In genomic region chr9:65561016-65561415, GRCm38 (mm10) we compare ENCODE assay signal across 8 mouse cellular contexts. TPM values are rescaled to one million over a fixed set of nuclear protein-coding genes. Genes with fewer than 3 reads are reported as not detected.
DNase-seq lines count a peak whose midpoint lies in the region; ATAC-seq and TF ChIP-seq lines count a peak whose summit lies in the region.

No protein-coding gene starts in this region.

- H3K9ac ChIP-seq in kidney, embryonic 15.5 days: no peak overlapping the region
- no peak overlapping the region for H3K9ac ChIP-seq in MEL (ENCODE audit: control insufficient read depth, low read depth, low read length, poor library complexity, severe bottlenecking)

- no peak for TF ChIP-seq POLR2A in MEL (IDR thresholded peaks at IDR 0.05; ENCODE audit: control insufficient read depth in 1 of 2, insufficient read depth in 1 of 2, low read depth in 1 of 2, low read length in 2 of 2, poor library complexity in 1 of 2)
- TF ChIP-seq POLR2A in brain, embryonic 14.5 days (IDR thresholded peaks at IDR 0.05; ENCODE audit: borderline replicate concordance, extremely low read depth, insufficient read depth, insufficient read length, poor library complexity, severe bottlenecking): no peak

- TF ChIP-seq EP300 in MEL (IDR thresholded peaks at IDR 0.05; ENCODE audit: low read depth in 1 of 2, low read length in 2 of 2): no peak

- DNase-seq in kidney, adult 11 months: peak; percentile 67
- no peak for DNase-seq in MEL (ENCODE audit: low read depth, low spot score)
- peak; percentile 76 for DNase-seq in brain, embryonic 14.5 days (ENCODE audit: low read depth)
- DNase-seq in heart, postnatal 10 days: peak; percentile 57 to 62
- DNase-seq in testis, postnatal 10 days (ENCODE audit: low spot score): peak; percentile 55
- DNase-seq in urinary bladder, postnatal 10 days (ENCODE audit: low spot score): no peak
- no peak for DNase-seq in c-Kit-positive CD71-positive TER-119-positive erythroid progenitor cells, embryonic 14.5 days (ENCODE audit: low spot score)

- H3K27me3 ChIP-seq in kidney, embryonic 15.5 days: no peaks in the 10 kb centered on the region
- H3K27me3 ChIP-seq in MEL (ENCODE audit: control insufficient read depth in 1 of 2, insufficient read depth in 2 of 2, low read length in 2 of 2): no peaks in the 10 kb centered on the region

- no peaks in the 10 kb centered on the region for H3K79me2 ChIP-seq in MEL (ENCODE audit: control insufficient read depth, insufficient read depth, low read length, poor library complexity)

- H3K9me3 ChIP-seq in kidney, embryonic 15.5 days (replicated peaks): no peaks in the 10 kb centered on the region
- H3K9me3 ChIP-seq in MEL (replicated peaks; ENCODE audit: insufficient read depth, low read length): no peaks in the 10 kb centered on the region

- TF ChIP-seq CTCF in MEL (IDR thresholded peaks at IDR 0.05 in 2 of 3, conservative IDR thresholded peaks at IDR 0.05 in 1 of 3; ENCODE audit: control insufficient read depth in 1 of 3, insufficient read depth in 1 of 3, low read depth in 2 of 3, low read length in 3 of 3, poor library complexity in 1 of 3, severe bottlenecking in 1 of 3): no peak
- no peak for TF ChIP-seq CTCF in brain, embryonic 14.5 days (IDR thresholded peaks at IDR 0.05; ENCODE audit: borderline replicate concordance, extremely low read depth, insufficient read depth, insufficient read length)

- no peak overlapping the region for H3K27ac ChIP-seq in kidney, embryonic 15.5 days
- H3K27ac ChIP-seq in MEL (ENCODE audit: control insufficient read depth, low read depth, low read length): no peak overlapping the region

- peaks cover 17% of the 10 kb centered on the region for H3K4me1 ChIP-seq in kidney, embryonic 15.5 days
- H3K4me1 ChIP-seq in MEL (ENCODE audit: control insufficient read depth in 1 of 2, insufficient read depth in 2 of 2, low read length in 2 of 2): peaks cover 4 to 8% of the 10 kb centered on the region in 2 experiments

- H3K4me2 ChIP-seq in kidney, embryonic 15.5 days: no peak overlapping the region

- peaks cover 66% of the 10 kb centered on the region for H3K36me3 ChIP-seq in kidney, embryonic 15.5 days
- H3K36me3 ChIP-seq in MEL (ENCODE audit: control insufficient read depth in 1 of 2, insufficient read depth in 2 of 2, low read length in 2 of 2): peaks cover 2 to 7% of the 10 kb centered on the region in 2 experiments; a peak in 3 of 4 replicates

- TF ChIP-seq RAD21 in MEL (IDR thresholded peaks at IDR 0.05; ENCODE audit: low read depth, low read length): no peak

- no peak overlapping the region for H3K4me3 ChIP-seq in kidney, embryonic 15.5 days (replicated peaks)
- no peak overlapping the region for H3K4me3 ChIP-seq in MEL (ENCODE audit: control insufficient read depth in 1 of 2, insufficient read depth in 1 of 2, low read depth in 2 of 2, low read length in 2 of 2)

- no peak for ATAC-seq in kidney, embryonic 15.5 days (replicated peaks; ENCODE audit: low FRiP score)

- 82% methylated on average over 4 of the region's 4 CpGs for WGBS in kidney, embryonic 15.5 days

- intact Hi-C loops in heart, postnatal 10 days (cut with DNase I): no loop called here

TF ChIP-seq in MEL, 35 proteins besides CTCF, POLR2A, EP300 and RAD21:
- TF ChIP-seq MXI1 (IDR thresholded peaks at IDR 0.05; ENCODE audit: low read depth, low read length) (no peak), ZKSCAN1 (IDR thresholded peaks at IDR 0.05; ENCODE audit: low read depth, low read length) (peak; percentile 79)

RNA-seq across cellular contexts. Expression of gene Plekho2, which starts 18.8 kb away (rescaled TPM):
- polyA plus RNA-seq in kidney, embryonic 15.5 days (2015; fragmentation: Nextera tagmentation; extraction: Ambion mirVana): 14.9 and 20.0 TPM in 2 replicates
- 7.6 and 8.6 TPM in 2 replicates for total RNA-seq in MEL (2012; rRNA removed)
- 10 to 100 TPM in 1 of 2 experiments, not detected in 1; 12.9 TPM for polyA plus RNA-seq in MEL (2012; ENCODE audit: insufficient read depth in 1 of 2, insufficient read length in 2 of 2, low read depth in 1 of 2, low replicate concordance in 2 of 2, missing spikeins in 1 of 2)
- 5.9 TPM in 2 replicates for polyA plus RNA-seq in brain, embryonic 14.5 days (2012; rRNA removed)
- total RNA-seq in heart, postnatal 10 days (2021): 10 to 100 TPM; 18.3 to 21.2 TPM

RNA-seq across cellular contexts. Expression of gene Pif1, which starts 25.9 kb away (rescaled TPM):
- polyA plus RNA-seq in kidney, embryonic 15.5 days (2015; fragmentation: Nextera tagmentation; extraction: Ambion mirVana): 12.7 and 17.5 TPM in 2 replicates
- total RNA-seq in MEL (2012; rRNA removed): 15.5 and 22.5 TPM in 2 replicates
- 10 to 100 TPM in 1 of 2 experiments, not detected in 1; 14.9 TPM for polyA plus RNA-seq in MEL (2012; ENCODE audit: insufficient read depth in 1 of 2, insufficient read length in 2 of 2, low read depth in 1 of 2, low replicate concordance in 2 of 2, missing spikeins in 1 of 2)
- polyA plus RNA-seq in brain, embryonic 14.5 days (2012; rRNA removed): 7.7 TPM in 2 replicates
- total RNA-seq in heart, postnatal 10 days (2021): 1 to 10 TPM; 1.9 to 2.4 TPM

RNA-seq across cellular contexts. Expression of gene Ankdd1a, which starts 41.0 kb away (rescaled TPM):
- not detected in 2 replicates for polyA plus RNA-seq in kidney, embryonic 15.5 days (2015; fragmentation: Nextera tagmentation; extraction: Ambion mirVana)
- total RNA-seq in MEL (2012; rRNA removed): not detected in 2 replicates
- polyA plus RNA-seq in MEL (2012; ENCODE audit: insufficient read depth in 1 of 2, insufficient read length in 2 of 2, low read depth in 1 of 2, low replicate concordance in 2 of 2, missing spikeins in 1 of 2): under 1 TPM in 1 of 2 experiments, not detected in 1; 0.06 TPM
- 1.2 and 2.1 TPM in 2 replicates for polyA plus RNA-seq in brain, embryonic 14.5 days (2012; rRNA removed)
- under 1 TPM in 1 of 2 experiments, not detected in 1; 0.22 TPM for total RNA-seq in heart, postnatal 10 days (2021)

Comparison
In these comparisons a context has a peak if more than half of its experiments do, and no peak if none do; other contexts are left out.
1. DNase-seq: peak in kidney, adult 11 months (single experiment), brain, embryonic 14.5 days (single experiment), heart, postnatal 10 days (2 of 2) and testis, postnatal 10 days (single experiment); none in MEL (single experiment), urinary bladder, postnatal 10 days (single experiment) and c-Kit-positive CD71-positive TER-119-positive erythroid progenitor cells, embryonic 14.5 days (single experiment).